Mouse (Mus musculus) layer of hippocampus, adult 11-12 months (tissue): ENCODE results near the gene Nectin4.
A peak's percentile ranks its signal among the peaks of the same experiment; 100 is the strongest.
"Not testable (repeated sequence)": the region's sequence is repeated elsewhere in the genome, so short reads cannot be mapped to it uniquely, and the experiment has no call there.

Experiments used
- DNase-seq: peaks from one replicate; pipeline ENCODE4 v3.0.0; 2022; ENCODE audit warnings: low spot score

The Nectin4 gene

DNA sequence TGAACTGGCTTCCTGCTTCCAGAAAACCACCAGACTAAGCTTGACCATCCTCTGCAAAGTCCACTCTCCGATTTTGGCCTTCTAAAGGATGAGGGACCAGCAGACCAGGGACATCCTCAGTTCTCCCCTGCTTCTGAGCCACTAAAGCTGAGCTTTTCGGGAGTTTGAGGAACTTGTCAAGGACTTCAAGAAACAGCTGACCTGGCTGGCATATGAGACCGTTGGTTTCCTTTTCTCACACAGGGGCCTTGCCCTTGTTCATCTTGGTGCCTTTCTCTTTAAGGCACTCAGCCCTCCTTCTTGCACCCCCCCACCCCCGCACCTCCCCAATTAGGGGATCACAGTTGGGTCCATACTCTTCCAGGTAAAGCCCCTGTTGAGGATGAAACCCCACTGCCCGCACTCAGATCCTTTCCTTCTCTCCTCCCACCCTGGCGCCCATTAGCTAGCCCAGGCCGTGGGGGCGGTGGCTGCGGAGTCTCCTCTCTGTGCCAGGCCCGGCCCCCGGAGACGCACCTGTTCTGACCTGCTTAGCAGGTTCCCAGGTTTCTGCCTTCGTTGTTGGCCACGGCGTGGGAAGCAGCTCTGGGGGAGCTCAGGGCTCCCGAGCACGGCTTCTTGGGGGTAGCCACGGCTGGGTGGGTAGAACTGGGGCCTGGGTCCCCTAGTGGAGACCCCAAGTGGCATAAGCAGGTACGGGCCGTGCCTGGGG is at the start of gene Nectin4:
Nectin4 (plus strand) TSS at position 255 of the 712 bp plus-strand sequence.
- no peak for DNase-seq

DNA sequence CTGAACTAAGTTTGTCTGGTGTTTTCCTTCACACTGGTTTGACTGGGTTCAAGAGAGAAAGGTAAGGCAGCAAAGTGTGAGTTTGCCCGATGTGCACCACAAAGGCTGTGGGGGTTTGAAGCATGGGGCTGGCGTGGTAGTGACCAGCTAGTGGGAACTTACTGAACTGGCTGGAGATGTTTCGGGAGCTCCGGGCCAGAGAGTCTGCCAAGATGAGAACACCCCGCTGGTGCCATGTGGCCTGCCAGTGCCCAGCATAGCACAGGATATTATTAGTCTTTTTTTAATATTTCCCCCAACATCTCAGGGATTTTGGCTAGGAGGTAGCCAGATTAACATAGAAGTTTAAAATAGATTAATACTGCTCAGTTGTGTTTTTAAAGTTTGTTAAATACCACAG is 49.7 kb upstream of the Nectin4 start:
- no peak for DNase-seq

DNA sequence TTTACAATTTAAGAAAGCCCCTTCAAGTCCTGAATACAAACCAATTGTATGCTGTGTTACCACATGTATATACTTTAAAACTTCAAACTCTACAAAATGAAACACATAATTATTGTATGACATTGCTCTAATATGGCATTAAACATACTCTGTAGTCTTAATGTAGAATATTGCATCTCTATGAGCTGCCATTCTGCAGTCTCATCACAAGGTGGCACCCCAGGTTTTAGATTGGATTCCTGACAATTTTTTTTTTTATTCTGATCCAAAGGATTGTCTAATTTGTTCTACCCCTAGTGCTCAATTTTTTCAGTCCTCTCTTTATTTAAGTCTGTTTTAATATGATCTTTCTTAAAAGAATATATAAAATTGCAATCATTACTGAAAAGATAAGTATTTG is 48.5 kb upstream of the Nectin4 start:
- no peak for DNase-seq

DNA sequence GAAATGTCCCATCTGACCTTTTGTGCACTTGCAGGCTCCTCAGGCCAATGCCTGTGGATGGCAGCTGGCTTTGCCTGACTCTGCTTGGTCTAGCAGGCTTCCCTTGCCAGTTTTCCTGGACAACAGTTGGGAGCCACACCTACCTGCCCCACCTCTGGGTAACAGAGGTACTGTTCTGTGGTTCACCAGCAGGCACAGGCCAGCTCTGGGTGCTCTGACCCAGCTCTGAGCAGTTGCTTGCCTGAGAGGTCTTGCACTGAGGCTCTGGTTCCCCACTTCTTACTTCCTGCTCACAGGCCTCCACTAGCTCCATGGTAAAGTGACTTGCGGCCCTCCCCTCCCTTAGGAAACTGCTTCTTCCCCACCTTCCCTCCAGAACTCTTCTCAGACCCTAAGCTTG is 47.9 kb upstream of the Nectin4 start:
- no peak for DNase-seq

DNA sequence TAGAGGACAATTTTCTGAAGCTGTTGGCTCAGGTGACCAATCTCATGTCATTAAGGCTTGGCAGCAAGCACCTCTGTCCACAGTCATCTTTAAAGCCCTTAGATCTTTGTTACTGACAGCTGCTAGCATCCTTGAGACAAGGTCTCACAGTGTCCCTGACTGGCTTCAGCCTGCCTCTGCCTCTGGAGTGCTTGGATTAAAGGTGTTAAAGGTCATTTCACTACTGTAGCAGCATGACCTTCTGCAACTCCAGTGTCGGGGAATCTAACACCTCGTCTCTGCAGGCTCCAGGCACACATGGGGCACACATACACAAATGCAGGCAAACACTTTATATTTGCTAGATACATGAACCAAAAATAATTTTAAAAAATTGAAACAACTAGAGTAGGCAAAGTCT is 44.3 kb upstream of the Nectin4 start:
- DNase-seq, result no peak

DNA sequence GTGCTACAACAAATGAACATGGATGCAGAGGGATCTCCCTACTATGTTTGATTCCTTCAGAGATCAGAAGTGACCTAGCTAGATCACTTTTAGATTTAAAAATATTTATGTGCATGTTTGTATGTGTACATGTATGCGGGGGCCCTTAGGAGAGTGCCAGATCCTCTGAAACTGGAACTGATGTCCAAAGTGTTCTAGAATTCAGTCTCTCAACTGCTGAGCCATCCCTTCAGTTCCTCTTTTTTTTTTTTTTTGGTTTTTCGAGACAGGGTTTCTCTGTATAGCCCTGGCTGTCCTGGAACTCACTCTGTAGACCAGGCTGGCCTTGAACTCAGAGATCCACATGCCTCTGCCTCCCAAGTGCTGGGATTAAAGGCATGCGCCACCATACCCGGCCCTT is 43.3 kb upstream of the Nectin4 start:
- not testable (repeated sequence) for DNase-seq

DNA sequence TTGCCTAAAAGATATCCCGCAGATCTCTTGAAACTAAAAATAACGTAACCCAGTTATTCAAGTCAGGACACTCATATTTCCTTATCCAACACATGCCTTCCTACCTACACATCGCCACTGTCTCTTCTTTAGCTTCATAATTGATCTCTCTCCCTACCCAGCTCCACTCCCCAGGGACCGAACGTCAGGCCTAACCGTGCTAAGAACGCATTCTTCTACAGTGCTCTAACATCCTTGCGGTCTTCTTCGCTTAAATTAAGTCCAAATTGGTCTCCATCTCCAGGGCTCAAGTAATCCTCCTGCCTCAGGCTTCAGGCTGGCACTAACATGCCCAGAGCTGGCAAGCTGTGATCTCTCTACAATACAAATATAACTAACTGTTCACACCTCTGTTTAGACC is 41.7 kb upstream of the Nectin4 start:
- no peak for DNase-seq

DNA sequence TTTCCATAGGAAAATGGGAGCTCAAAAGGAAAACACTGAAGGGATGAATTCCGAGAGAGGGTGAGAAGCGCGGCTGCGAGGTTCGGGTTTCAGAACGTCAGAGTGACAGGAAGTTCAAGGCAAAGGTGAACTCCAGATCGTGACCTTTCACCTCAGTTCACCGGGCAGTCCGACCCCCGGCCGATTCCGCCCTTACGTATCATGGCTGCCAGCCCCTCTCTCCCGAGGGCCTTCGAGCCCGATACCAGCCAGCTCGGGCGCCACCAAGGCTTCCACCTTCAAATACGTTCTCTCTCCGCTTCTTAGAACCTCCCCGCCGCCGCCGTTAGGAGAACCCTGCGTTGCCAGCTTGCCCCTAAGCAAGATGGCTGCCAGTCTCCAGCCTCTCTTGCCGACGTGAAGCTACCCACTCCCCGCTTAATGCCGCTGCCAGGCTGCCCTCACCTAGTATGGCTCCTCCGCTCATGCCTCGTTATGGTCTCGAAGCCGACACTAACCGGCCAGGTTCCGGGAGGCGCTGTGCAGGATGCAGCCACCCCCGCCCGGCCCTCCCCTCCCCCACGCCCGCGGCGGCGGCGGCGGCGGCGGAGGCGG is 41.0 kb upstream of the Nectin4 start, which contains the start of gene Dedd:
Dedd (plus strand) TSS at position 307 of the 594 bp plus-strand sequence.
- peak; percentile 95 for DNase-seq

DNA sequence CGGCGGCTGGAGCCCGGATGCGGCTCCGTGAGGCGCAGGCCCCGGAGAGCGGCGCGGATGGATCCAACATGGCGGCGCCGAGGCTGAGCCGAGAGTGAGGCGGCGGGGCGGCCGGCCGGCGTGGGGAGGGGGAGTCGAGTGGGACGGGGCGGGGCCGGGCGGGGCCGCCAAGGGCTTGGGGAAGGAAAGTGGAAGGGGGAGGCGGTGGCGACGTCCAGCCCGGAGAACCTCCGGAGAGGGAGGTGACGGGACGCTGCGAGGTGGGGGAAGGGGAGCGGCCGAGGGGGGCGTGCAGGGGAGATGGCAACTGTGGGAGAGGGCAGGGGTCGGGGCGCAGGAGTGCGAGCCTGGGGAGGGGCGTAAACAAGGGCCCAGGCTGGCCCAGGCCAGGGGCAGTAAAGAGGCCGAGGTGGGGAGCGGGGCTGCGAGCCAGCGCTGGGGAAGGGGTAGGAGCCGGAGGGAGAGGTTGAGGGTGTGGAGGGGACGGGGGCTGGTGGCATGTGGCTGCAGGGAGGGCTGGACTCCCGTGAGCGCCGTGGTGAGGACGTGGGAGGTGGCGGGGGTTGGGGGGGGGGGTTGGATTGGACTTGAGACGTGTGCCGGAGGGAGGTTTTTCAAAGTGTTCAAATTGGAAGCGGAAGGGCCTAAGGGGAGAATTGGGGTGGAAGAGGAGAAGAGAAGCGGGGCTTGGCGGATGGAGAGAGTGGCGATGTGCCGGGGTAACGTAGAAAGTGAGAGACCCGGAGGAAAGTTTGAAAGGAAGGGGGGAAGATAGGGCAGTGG is 40.3 kb upstream of the Nectin4 start:
- no peak for DNase-seq

DNA sequence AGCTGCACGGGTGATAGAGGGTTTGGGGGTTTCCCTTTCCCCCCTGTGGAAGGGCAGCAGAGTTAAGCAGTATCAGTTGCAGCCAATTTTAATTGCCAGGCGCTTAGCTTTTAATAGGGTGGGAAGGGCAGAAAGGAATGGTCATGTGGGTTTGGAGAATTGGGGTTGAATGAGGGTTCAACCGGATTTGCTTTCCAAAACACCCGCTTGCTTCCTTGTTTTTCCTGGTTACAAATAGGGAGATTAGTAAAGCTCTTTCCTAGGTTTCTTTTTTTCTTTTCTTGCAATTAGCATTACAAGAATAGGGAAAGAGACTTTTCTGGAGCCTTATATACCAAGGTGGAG is 39.7 kb upstream of the Nectin4 start:
- DNase-seq, result no peak

DNA sequence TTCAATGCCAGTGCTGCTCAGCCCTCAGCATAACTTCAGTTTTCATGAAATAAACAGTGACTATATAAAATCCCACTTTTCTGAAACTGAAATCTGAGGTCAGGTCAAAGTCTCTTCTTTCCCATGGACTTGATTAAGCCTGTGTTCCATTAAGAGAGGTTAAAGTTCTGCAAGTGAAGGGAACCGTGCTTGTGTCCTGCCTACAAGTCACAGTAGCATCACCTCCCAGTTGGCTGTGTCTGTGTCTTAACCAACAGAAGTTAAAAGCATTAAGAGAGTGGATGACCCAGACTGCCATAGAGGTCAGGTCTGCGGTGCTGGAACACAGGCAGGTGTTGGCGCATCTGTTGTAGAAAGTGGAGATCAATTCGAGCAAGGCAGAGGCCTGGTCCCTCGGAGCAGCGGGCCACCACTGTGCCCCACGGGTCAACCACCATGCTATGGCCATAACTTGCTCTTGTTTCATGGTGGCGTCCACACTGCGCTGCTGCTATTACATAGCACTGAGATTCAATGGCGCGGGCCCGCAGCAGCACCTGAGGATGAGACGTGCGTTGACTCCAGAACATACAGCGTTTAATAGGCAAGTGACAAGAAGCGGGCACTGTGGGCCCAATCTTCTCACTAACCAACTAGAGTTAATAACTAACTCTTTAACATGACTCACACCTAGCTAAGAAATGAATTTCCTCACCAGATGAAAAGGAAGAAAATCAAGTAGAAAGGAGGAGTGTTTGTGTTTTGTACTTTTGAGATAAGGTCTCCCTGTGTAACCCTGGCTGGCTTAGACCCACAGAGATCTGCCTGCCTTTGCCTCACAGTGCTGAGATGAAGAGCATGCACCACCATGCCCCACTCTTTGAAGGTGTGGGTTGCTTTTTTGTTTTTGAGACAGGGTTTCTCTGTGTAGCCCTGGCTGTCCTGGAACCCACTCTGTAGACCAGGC is 27.4 kb upstream of the Nectin4 start:
- DNase-seq, result no peak

DNA sequence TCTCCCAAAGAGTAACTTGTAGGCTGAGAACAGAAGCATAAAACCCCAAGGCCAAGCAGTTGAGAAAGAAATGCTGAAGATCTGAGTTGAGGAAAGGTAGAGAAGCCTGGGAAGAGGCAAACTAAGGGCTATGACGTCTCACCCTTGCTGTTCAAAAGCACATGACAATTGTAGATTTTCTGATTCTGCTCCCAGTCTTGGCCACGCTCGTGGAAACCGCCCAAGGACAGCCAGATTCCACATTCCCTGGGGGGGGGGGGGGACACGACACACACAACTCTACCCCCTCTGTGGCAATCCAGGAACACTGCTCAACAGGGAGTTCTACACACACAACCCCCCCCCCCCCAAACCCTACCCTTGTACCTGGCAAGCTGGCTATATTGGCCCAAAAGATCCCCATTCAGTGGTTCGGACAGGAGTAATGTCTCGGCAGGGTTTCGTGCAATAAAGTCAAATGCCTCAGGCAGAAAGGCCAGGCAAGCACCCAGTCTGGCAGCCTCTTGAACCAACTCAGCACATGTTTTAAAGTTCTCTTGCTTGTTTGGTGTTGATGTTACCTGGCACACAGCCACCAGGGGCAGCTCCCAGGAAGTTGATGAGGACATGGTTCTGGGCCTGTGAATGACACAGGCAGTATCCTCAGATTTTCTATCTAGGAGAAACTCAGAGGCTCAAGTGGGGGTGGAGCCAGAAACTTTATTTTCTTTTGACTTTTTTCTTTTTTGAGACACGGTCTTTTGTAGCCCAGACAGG is 25.8 kb upstream of the Nectin4 start:
- no peak for DNase-seq

DNA sequence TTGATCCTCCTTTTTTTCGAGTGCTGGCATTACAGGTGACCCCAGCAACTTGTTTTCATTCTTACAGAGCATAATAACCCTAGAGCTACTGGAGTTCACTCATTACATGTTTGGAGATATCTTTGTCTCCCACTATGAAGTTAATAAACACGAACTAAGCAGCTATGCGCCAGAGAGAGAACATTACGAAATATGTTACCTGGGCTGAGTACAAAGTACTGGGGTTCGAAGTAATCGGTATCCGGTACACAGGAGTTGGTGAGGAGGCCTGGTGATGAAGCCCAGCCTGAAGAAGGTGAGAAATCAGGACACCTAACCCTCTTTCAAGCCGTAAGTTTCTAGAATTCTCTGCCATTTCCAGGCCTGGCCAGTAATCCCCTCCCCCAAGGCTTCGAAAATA is 25.2 kb upstream of the Nectin4 start:
- no peak for DNase-seq

DNA sequence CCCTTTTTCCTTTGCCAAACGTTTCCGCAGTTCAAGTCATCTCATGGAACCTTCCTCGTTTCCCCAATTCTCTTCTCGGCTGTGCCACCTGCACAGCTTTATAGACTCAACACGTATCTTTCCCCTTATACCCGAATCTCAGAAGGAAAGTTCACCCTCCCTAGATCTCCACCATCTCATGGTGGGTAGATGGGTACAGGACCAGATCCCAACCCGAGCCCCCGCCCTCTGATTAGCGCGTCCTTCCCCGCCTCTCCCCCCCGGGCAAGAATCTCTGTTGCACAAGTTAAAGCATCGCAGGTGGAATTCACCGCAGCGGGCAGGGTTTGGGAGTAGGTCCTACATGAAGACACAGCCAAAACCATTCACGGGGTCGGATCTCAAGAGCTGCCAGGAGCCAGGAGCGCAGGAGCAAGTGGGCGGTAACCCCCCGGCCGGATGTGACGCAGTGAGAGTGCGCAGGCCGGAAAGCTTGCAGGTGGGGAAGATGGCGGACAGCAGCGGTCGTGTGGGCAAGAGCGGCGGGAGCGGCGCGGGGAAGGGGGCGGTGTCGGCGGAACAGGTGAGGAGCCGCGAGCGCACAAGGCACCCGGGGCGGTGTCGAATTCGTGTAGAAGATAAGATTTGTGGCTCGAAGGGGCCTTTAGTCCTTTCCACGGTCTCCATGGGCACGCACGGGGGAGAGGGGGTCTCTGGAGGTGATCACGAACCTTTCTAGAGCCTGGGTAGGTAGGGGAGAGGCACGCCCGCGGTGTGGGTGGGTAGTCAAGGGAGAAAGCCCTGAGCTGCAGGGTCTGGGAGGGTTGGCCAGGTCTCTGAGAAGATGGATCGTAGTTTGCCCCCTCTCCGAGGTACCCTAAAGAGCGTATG is 24.4 kb upstream of the Nectin4 start, which contains the start of the genes Nit1 and Pfdn2:
Nit1 (minus strand) TSS at position 422 of the 870 bp plus-strand sequence.
Pfdn2 (plus strand) TSS at position 446 of the 870 bp plus-strand sequence.
- peak; percentile 90 for DNase-seq

DNA sequence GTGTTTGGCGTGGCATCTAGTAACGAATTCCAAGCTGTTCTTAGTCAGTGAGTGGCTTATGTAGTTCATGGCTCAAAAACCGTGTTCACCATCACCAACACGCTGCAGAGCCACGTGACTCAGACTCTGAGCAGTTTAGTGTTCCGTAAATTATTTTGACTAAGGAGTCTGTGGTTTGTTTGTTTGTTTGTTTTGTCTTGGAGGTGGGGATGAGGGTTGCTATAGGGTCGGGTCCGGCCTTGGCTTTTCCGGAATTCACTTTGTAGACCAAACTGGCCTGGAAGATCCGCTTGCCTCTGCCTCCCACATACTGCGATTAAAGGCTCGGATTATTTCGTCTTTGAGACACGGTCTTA is 23.8 kb upstream of the Nectin4 start:
- no peak for DNase-seq

DNA sequence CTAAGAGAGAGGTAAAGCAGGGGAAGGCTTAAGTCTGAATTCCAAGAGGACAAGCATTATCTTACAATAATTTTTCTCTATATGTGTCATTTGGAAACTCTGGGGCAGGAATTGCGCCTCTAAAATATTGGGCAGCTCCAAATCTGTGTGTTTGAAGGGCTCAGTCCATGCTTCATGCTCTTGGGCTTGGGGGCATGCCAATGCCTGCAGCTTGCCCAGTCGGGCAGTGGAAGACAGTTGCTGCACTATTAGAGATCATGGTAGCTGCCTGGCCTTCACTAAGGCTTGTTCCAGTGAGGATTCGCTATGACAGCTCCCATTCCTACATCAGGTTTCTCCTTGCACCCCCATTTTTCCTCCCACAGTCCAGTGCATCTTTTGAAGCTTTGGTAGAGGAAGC is 21.2 kb upstream of the Nectin4 start:
- no peak for DNase-seq

DNA sequence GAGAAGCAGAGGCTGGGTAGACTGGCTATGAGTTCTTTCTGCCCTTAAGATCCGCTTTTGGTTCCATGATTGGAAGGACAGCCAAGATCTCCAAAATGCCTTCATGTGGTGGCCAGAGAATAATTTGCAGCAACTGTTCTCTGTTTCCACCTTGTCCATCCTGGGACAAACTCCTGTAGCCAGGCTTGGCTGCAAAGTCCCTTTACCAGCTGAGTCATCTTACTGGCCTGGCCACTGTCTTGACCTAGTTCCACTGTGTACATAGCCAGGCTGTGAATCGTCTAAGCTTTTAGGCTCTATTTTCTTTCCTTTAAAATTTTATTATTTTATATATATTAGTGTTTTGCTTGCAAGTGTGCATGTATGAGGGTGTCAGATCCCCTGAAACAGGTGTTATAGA is 20.7 kb upstream of the Nectin4 start:
- DNase-seq, result no peak

DNA sequence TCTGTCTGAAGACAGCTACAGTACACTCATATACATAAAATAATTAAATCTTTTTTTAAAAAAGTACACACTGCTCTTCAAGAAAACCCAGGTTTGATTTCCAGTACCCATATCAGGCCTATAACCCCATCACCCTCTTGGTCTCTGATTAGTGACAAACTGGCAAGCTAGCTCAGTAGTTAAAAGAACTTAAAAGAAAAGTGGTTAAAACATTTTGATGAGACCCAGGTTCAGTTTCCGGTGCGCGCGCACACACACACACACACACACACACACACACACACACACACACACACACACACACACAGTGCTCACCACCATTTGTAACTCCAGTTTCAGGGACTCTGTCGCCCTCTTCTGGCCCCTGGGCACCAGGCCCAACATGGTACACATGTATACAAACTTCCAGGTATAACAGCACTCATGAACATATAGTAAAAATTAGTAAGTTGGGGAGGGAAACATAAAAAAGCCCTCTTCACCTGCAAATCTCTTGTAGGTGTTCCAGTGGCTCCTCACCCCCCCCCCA is 14.0 kb upstream of the Nectin4 start:
- no peak for DNase-seq

DNA sequence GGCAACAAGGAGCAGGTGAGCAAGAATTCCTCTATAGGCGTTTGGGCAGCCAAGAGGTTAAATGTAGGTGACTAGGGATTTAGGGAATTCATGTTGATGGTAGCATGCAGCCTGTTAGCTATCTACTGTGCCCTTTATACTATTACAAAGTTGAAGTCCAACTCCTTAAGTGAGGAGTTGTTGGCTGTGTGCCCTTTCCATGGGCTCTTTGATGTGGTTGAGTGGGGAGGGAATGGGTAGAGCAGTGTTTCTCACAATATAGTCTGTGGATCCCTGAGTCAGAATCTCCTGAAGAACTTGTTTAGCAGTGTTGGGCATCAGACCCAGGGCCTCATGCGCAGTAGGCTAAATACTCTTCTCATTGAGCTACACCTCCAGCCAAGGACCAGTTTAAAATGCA is 13.1 kb upstream of the Nectin4 start:
- no peak for DNase-seq

DNA sequence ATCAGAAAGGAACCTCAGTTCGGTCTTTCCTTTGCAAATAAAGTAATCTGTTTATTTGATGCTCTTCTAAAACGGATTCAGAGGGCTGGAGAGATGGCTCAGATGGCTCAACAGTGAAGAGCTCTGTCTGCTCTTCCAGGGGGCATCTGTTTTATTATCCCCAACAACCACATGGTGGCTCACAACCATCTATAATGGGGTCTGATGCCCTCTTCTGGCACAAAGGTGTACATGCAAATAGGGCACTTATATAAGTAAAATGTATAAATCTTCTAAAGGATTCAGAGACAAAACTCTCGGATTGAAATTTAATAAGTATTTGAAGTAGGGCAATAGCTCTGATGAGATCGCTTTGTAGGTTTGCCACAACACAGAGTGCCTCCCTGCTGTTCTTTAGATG is 11.5 kb upstream of the Nectin4 start:
- DNase-seq, result peak; percentile 44
